ENCODE assay signal across 8 mouse cellular contexts in genomic region chr16:8470603-8471481, GRCm38 (mm10). TPM values are rescaled to one million over a fixed set of nuclear protein-coding genes. Genes with fewer than 3 reads are reported as not detected.
DNase-seq lines count a peak whose midpoint lies in the region; ATAC-seq and TF ChIP-seq lines count a peak whose summit lies in the region.

Gene Mettl22, plus strand, starts transcription at chr16:8470788.

- peaks cover 10% of the 10 kb centered on the region for H3K79me2 ChIP-seq in MEL (ENCODE audit: control insufficient read depth, insufficient read depth, low read length, poor library complexity)

- H3K36me3 ChIP-seq in MEL (ENCODE audit: control insufficient read depth in 1 of 2, insufficient read depth in 2 of 2, low read length in 2 of 2) = peaks cover 0 to 15% of the 10 kb centered on the region in 2 experiments; a peak in 2 of 4 replicates
- no peaks in the 10 kb centered on the region for H3K36me3 ChIP-seq in forebrain, postnatal 0 days (ENCODE audit: insufficient read depth)
- H3K36me3 ChIP-seq in lung, embryonic 15.5 days = no peaks in the 10 kb centered on the region

- peak; percentile 98 for ATAC-seq in forebrain, postnatal 0 days
- ATAC-seq in lung, embryonic 15.5 days (ENCODE audit: borderline replicate concordance, extremely low read depth, low FRiP score, low TSS enrichment) = peak; percentile 97

- H3K9ac ChIP-seq in MEL (ENCODE audit: control insufficient read depth, low read depth, low read length, poor library complexity, severe bottlenecking) = peak within 1 kb of the TSS; percentile 86
- peak within 1 kb of the TSS; percentile 82 for H3K9ac ChIP-seq in forebrain, postnatal 0 days
- peak within 1 kb of the TSS; percentile 66 for H3K9ac ChIP-seq in lung, embryonic 15.5 days

- H3K9me3 ChIP-seq in MEL (replicated peaks; ENCODE audit: insufficient read depth, low read length) = no peaks in the 10 kb centered on the region
- no peaks in the 10 kb centered on the region for H3K9me3 ChIP-seq in forebrain, postnatal 0 days (ENCODE audit: low read length)
- H3K9me3 ChIP-seq in lung, embryonic 15.5 days = no peaks in the 10 kb centered on the region

- peak; percentile 94 for DNase-seq in MEL (ENCODE audit: low read depth, low spot score)
- peak; percentile 92 for DNase-seq in cerebellum, adult 2 months
- DNase-seq in forebrain, postnatal 0 days = peak; percentile 95
- peak; percentile 93 for DNase-seq in heart, postnatal 4 days
- DNase-seq in layer of hippocampus, adult 8-10 months (ENCODE audit: low spot score in 2 of 2) = peak; percentile 87 to 90
- DNase-seq in ovary, adult 18-20 months (ENCODE audit: low spot score) = peak; percentile 86
- peak; percentile 92 for DNase-seq in thymus, postnatal 0 days (ENCODE audit: low spot score)

- TF ChIP-seq CTCF in MEL (IDR thresholded peaks at IDR 0.05 in 2 of 3, conservative IDR thresholded peaks at IDR 0.05 in 1 of 3; ENCODE audit: control insufficient read depth in 1 of 3, insufficient read depth in 1 of 3, low read depth in 2 of 3, low read length in 3 of 3, poor library complexity in 1 of 3, severe bottlenecking in 1 of 3) = peak in 1 of 3 experiments; percentile 5; a peak in 1 of 6 replicates
- peak; percentile 7; the same call in 1 of the 2 replicates for TF ChIP-seq CTCF in cerebellum, adult 2 months (IDR thresholded peaks at IDR 0.05; ENCODE audit: borderline replicate concordance, insufficient read depth, low read depth, low read length)
- peak; percentile 38 for TF ChIP-seq CTCF in forebrain, postnatal 0 days (IDR thresholded peaks at IDR 0.05; ENCODE audit: low read depth)

- under 1% methylated on average over 48 of the region's 48 CpGs for WGBS in cerebellum, adult 2 months
- WGBS in forebrain, postnatal 0 days = under 1% methylated on average over 48 of the region's 48 CpGs
- WGBS in lung, embryonic 15.5 days = 1% methylated on average over 48 of the region's 48 CpGs

- peaks cover 2 to 11% of the 10 kb centered on the region in 2 experiments for H3K4me1 ChIP-seq in MEL (ENCODE audit: control insufficient read depth in 1 of 2, insufficient read depth in 2 of 2, low read length in 2 of 2)
- H3K4me1 ChIP-seq in cerebellum, adult 2 months (ENCODE audit: control insufficient read depth, insufficient read depth, low read length) = no peaks in the 10 kb centered on the region
- H3K4me1 ChIP-seq in forebrain, postnatal 0 days (ENCODE audit: insufficient read depth) = no peaks in the 10 kb centered on the region
- H3K4me1 ChIP-seq in lung, embryonic 15.5 days = peaks cover 6% of the 10 kb centered on the region

- TF ChIP-seq EP300 in MEL (IDR thresholded peaks at IDR 0.05; ENCODE audit: low read depth in 1 of 2, low read length in 2 of 2) = no peak

- peak within 1 kb of the TSS; percentile 78 to 88 for H3K4me3 ChIP-seq in MEL (ENCODE audit: control insufficient read depth in 1 of 2, insufficient read depth in 1 of 2, low read depth in 2 of 2, low read length in 2 of 2)
- H3K4me3 ChIP-seq in cerebellum, adult 2 months (replicated peaks; ENCODE audit: insufficient read depth, low read depth, low read length) = peak within 1 kb of the TSS; percentile 91
- peak within 1 kb of the TSS; percentile 73 for H3K4me3 ChIP-seq in forebrain, postnatal 0 days (ENCODE audit: low read depth, low read length)
- H3K4me3 ChIP-seq in lung, embryonic 15.5 days = peak within 1 kb of the TSS; percentile 67

- peak within 1 kb of the TSS; percentile 85 for H3K4me2 ChIP-seq in forebrain, postnatal 0 days (ENCODE audit: low read depth)
- H3K4me2 ChIP-seq in lung, embryonic 15.5 days = peak within 1 kb of the TSS; percentile 75

- no peak for TF ChIP-seq RAD21 in MEL (IDR thresholded peaks at IDR 0.05; ENCODE audit: low read depth, low read length)

- H3K27me3 ChIP-seq in MEL (ENCODE audit: control insufficient read depth in 1 of 2, insufficient read depth in 2 of 2, low read length in 2 of 2) = no peaks in the 10 kb centered on the region
- no peaks in the 10 kb centered on the region; the same call in 1 of the 2 replicates for H3K27me3 ChIP-seq in cerebellum, adult 2 months (ENCODE audit: control insufficient read depth, insufficient read depth, low read length)
- H3K27me3 ChIP-seq in forebrain, postnatal 0 days (ENCODE audit: insufficient read depth, low read length) = no peaks in the 10 kb centered on the region
- no peaks in the 10 kb centered on the region for H3K27me3 ChIP-seq in lung, embryonic 15.5 days

- peak within 1 kb of the TSS; percentile 62 for H3K27ac ChIP-seq in MEL (ENCODE audit: control insufficient read depth, low read depth, low read length)
- 0 out of 2 replicates have a peak within 1 kb of the TSS, but pooled peaks have one; percentile 11 for H3K27ac ChIP-seq in cerebellum, adult 2 months (ENCODE audit: insufficient read depth, low read length)
- H3K27ac ChIP-seq in forebrain, postnatal 0 days (ENCODE audit: low read depth, low read length) = peak within 1 kb of the TSS; percentile 70
- peak within 1 kb of the TSS; percentile 86 for H3K27ac ChIP-seq in lung, embryonic 15.5 days

- TF ChIP-seq POLR2A in MEL (IDR thresholded peaks at IDR 0.05; ENCODE audit: control insufficient read depth in 1 of 2, insufficient read depth in 1 of 2, low read depth in 1 of 2, low read length in 2 of 2, poor library complexity in 1 of 2) = peak; percentile 97 to 99
- TF ChIP-seq POLR2A in cerebellum, adult 2 months (IDR thresholded peaks at IDR 0.05; ENCODE audit: borderline replicate concordance, insufficient read depth, low read length) = peak; percentile 52; the same call in 1 of the 2 replicates

TF ChIP-seq in MEL, 35 proteins besides CTCF, POLR2A, EP300 and RAD21:
- peak; percentile 99 for TF ChIP-seq NRF1 (IDR thresholded peaks at IDR 0.05; ENCODE audit: insufficient read depth, low read depth, low read length, poor library complexity, severe bottlenecking)
- no peak for TF ChIP-seq TAL1 (IDR thresholded peaks at IDR 0.05; ENCODE audit: low read length)
- TF ChIP-seq MYC (IDR thresholded peaks at IDR 0.05; ENCODE audit: low read depth, low read length) = peak; percentile 89
- TF ChIP-seq UBTF (IDR thresholded peaks at IDR 0.05; ENCODE audit: borderline replicate concordance, insufficient read depth, low read depth, low read length) = no peak
- TF ChIP-seq ETS1 (IDR thresholded peaks at IDR 0.05; ENCODE audit: low read depth, low read length) = peak; percentile 56
- no peak for TF ChIP-seq GATA1 (IDR thresholded peaks at IDR 0.05; ENCODE audit: low read depth, low read length)
- TF ChIP-seq USF2 (IDR thresholded peaks at IDR 0.05; ENCODE audit: borderline replicate concordance in 1 of 2, insufficient read depth in 1 of 2, low read depth in 1 of 2, low read length in 2 of 2) = no peak
- peak; percentile 96 for TF ChIP-seq NELFE (IDR thresholded peaks at IDR 0.05; ENCODE audit: low read depth, low read length)
- peak; percentile 70; the same call in 1 of the 2 replicates for TF ChIP-seq ZMIZ1 (IDR thresholded peaks at IDR 0.05; ENCODE audit: low read depth, low read length)
- TF ChIP-seq GABPA (IDR thresholded peaks at IDR 0.05; ENCODE audit: low read depth, low read length) = no peak
- TF ChIP-seq POLR2AphosphoS5 (IDR thresholded peaks at IDR 0.05; ENCODE audit: borderline replicate concordance, low read depth, low read length) = 0 out of 2 replicates have a peak, but pooled peaks have one; percentile 33
- TF ChIP-seq SIN3A (IDR thresholded peaks at IDR 0.05; ENCODE audit: low read length) = peak; percentile 85
- TF ChIP-seq MAX (IDR thresholded peaks at IDR 0.05; ENCODE audit: low read length) = peak; percentile 88
- TF ChIP-seq HCFC1 (IDR thresholded peaks at IDR 0.05; ENCODE audit: low read depth, low read length) = peak; percentile 81
- TF ChIP-seq TBP (IDR thresholded peaks at IDR 0.05; ENCODE audit: low read depth, low read length) = peak; percentile 77; the same call in 1 of the 2 replicates
- TF ChIP-seq MXI1 (IDR thresholded peaks at IDR 0.05; ENCODE audit: low read depth, low read length) = peak; percentile 96
- TF ChIP-seq SMC3 (IDR thresholded peaks at IDR 0.05; ENCODE audit: low read depth, low read length) = no peak
- TF ChIP-seq ZKSCAN1 (IDR thresholded peaks at IDR 0.05; ENCODE audit: low read depth, low read length) = no peak
- TF ChIP-seq POLR2AphosphoS2 (IDR thresholded peaks at IDR 0.05; ENCODE audit: low read length) = peak; percentile 77; the same call in 1 of the 2 replicates
- TF ChIP-seq CHD2 (IDR thresholded peaks at IDR 0.05; ENCODE audit: low read length) = no peak
- TF ChIP-seq MAZ (IDR thresholded peaks at IDR 0.05; ENCODE audit: low read depth, low read length) = no peak
- 0 out of 2 replicates have a peak, but pooled peaks have one; percentile 50 for TF ChIP-seq USF1 (IDR thresholded peaks at IDR 0.05; ENCODE audit: low read depth, low read length)
- no peak for TF ChIP-seq MYB (IDR thresholded peaks at IDR 0.05; ENCODE audit: low read depth, low read length)
- no peak for TF ChIP-seq E2F4 (IDR thresholded peaks at IDR 0.05; ENCODE audit: borderline replicate concordance, low read depth, low read length)
- TF ChIP-seq TCF12 (IDR thresholded peaks at IDR 0.05; ENCODE audit: low read depth, low read length) = peak; percentile 39; the same call in 1 of the 2 replicates

RNA-seq across cellular contexts. Expression of gene Mettl22, which starts in this region (rescaled TPM):
- 11.7 and 12.0 TPM in 2 replicates for total RNA-seq in MEL (2012; rRNA removed)
- 10 to 100 TPM in 1 of 2 experiments, not detected in 1; 19.0 TPM for polyA plus RNA-seq in MEL (2012; ENCODE audit: insufficient read depth in 1 of 2, insufficient read length in 2 of 2, low read depth in 1 of 2, low replicate concordance in 2 of 2, missing spikeins in 1 of 2)
- 73.8 and 76.6 TPM in 2 replicates for polyA plus RNA-seq in cerebellum, adult 2 months (2012; rRNA removed)
- 34.8 and 61.6 TPM in 2 replicates for total RNA-seq in forebrain, postnatal 0 days (2014; rRNA removed)
- 85.9 and 94.3 TPM in 2 replicates for polyA plus RNA-seq in forebrain, postnatal 0 days (2015; fragmentation: Nextera tagmentation; extraction: Ambion mirVana)
- 10 to 100 TPM; 30.3 to 34.3 TPM for total RNA-seq in heart, postnatal 4 days (2021)
- 10 to 100 TPM; 26.1 to 30.1 (median 26.4) TPM for total RNA-seq in layer of hippocampus, adult 8-10 months (2022)
- 15.3 and 18.8 TPM in 2 replicates for polyA plus RNA-seq in lung, embryonic 15.5 days (2015; fragmentation: Nextera tagmentation; extraction: Ambion mirVana)
- 17.0 and 17.9 TPM in 2 replicates for polyA plus RNA-seq in thymus, postnatal 0 days (2015; fragmentation: Nextera tagmentation; extraction: Ambion mirVana)

Comparison
In these comparisons a context has a peak if more than half of its experiments do, and no peak if none do; other contexts are left out.
1. Peak in every context shown above with its lines: DNase-seq, ATAC-seq, H3K4me3 ChIP-seq and H3K27ac ChIP-seq.
2. H3K27ac ChIP-seq: peak in every context shown above with its lines; median percentile 86 in lung, embryonic 15.5 days; 70 in forebrain, postnatal 0 days; 62 in MEL; 11 in cerebellum, adult 2 months.